Mouse (Mus musculus) gonadal fat pad, adult 2 months (tissue): ENCODE results near the gene Csrp1. TPM values are rescaled to one million over a fixed set of nuclear protein-coding genes. Genes with fewer than 3 reads are reported as not detected.

Experiments used
- DNase-seq: peaks from one replicate; pipeline ENCODE4 v3.0.0-alpha.2; 2012; ENCODE audit warnings: low read depth
- polyA plus RNA-seq: library from polyadenylated mRNA; depleted of rRNA; stranded (reverse); fragments of >200 nt; gene quantifications from 2 replicates; pipeline ENCODE4 v1.2.3, GENCODE M21; 2012

Gene Csrp1
- polyA plus RNA-seq, 1 experiment, result 472 TPM

DNA sequence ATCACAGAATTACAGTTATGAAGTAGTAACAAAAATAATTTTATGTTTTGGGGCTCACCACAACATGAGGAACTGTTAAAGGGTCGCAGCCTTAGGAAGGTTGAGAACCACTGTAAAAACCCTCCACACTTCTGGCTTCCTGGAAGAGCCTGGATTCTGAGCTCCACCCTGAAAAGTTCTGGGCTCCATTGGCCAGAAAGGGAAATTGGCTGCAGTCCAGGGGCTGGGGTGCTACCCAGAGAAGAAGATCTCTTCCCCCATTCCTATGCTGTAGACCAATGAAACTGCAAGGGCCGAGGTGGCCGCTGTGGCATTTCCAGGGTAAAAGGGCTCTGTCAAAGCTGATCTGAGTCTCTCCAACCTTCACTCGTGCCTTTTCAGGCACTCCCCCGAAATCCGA, 21.8 kb upstream of the Csrp1 start:
- no peak for DNase-seq

DNA sequence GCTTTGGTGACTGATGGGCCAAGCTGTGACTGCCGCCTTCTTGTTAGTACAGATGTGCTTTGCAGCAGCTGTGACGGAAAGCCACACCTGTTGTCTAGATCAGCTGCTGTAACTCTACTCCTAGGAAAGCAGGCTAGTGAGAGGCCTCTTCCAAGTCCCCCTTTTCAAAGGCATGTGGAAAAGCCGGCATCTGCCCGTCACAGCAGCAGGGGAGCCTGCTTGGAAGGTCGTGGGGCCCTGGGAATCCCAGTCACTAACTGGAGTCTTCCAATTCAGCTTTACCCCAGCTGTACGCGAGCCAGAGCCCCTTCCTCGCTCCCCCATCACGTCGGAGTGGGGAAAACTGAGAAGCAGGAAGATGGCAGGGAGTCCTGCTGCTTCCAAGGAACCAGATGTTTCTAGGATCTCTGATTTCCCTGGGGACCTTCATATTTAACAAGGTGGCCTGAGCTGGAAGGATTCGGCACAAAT, 21.4 kb upstream of the Csrp1 start:
- DNase-seq, result no peak

DNA sequence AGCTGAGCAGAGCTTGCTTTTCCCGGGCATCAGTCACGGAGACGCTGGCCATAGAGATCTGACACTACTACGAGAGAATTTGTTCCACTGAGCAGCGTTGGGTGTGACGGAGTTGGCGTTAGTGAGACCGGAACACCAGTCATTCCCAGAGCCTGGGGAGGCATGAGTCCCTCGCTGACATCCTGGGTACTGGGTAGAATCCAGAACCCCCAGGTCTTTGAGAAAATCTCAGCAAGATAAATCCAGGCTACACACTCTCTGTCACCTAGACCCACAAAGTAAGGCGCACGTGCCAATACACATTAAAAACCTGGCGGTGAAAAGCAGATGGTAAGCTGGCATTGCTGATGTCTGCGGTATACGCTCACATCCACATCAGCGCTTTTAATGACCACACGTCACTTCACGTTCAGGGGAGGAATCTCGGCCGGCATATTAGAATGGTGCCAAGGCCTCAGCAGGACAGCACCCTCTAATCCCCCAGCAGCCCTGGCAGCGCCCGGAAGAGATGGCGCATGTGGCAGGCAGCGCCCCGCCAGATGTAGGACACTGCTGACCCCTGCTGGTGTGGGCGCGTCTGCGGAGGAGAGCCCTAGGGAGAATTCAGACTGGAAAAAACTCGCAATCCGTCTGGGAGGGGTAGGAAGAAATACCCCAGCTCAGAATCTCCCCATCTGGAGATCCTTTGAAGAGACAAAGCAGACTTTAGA, 20.7 kb upstream of the Csrp1 start:
- DNase-seq, result no peak

DNA sequence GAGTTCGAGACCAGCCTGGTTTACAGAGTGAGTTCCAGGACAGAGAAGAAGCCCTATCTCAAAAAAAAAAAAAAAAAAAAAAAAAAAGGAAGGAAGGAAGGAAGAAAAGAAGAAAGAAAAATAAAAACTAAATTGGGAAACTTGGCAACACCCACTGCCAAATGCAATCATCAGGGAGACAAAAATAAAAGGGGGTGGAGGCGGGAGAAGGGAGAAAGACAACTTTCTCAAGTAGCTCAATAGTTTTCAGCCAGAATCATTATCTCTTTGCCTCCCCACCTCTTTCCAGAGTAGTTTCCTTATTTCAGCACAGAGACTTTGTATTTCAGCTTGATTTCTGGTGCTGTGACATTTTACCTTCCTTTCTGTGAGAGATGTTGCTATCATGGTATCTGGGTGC, 20.0 kb upstream of the Csrp1 start:
- DNase-seq, result no peak

DNA sequence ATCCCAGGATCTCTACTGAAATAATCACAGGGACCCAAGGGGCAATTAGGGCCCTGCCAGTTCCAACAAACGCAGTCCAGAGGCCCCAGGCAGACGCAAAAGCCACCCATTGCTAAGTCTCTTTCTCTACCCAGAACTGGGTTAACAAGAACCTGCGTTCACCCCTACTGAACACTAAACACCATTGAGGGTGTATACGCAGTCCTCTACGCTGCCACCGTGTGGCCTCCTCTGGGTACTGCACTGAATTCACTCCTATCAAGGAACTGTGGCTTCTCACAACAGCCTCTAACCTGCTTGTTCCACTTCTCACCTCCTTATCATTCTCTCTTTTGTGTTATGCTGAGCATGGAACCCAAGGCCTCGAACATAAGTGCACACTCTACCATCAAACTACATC, 19.3 kb upstream of the Csrp1 start:
- no peak for DNase-seq

DNA sequence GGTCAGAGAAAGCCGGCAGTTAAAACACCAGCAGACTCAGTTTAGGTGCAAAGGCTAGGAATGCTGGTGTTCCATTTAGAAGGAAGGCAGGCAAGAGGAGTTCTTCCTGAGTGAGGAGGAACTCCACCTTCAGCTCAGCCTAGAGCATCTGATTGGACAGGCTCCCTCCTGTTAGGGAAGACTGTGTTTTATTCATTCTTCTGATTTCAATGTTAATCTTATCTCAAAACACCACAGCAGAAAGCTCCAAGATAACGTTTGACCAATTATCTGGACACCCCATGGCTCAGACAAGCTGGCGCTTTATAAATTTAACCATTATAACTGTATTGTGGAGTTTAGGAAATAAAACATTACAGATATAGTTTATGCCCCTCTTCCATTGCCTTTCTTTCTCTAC, 18.5 kb upstream of the Csrp1 start:
- no peak for DNase-seq

DNA sequence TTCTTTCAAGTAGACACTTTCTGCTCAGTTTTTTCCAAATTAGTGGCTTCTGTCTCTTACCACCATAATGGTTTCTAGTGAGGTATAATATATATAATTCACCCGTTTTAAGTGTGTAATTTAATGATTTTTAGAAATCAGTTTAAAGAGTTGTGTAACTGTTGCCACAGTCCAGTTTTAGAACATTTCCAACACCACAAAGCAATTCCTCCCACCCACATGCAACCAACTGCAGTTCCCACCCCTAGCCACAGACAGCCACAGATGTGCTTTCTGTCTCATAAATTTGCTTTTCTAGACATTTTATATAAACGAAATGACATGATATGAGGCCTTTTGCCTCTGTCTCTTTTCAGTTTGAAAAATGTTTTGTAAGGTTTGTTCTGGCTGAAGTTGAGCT, 17.1 kb upstream of the Csrp1 start:
- DNase-seq, result no peak

DNA sequence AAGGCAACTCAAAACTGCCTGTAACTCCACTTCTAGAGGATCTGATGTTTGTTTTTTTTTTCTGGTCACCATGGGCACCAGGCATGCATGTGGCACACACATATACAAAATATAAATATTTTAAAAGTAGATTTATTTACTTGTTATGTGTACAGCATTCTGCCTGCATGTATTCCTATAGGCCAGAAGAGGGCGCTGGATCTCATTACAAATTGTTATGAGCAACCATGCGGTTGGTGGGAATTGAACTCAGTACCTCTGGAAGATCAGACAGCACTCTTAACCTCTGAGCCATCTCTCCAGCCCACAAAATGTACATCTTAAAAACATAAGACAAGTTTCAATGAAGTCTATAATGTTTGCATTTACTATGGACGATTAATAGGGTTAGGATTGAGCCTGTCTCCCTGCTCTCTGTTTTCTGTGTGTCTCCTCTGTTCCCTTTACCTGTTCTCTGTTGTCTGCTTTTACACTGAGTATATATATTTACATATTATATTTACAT, 15.5 kb upstream of the Csrp1 start:
- no peak for DNase-seq

DNA sequence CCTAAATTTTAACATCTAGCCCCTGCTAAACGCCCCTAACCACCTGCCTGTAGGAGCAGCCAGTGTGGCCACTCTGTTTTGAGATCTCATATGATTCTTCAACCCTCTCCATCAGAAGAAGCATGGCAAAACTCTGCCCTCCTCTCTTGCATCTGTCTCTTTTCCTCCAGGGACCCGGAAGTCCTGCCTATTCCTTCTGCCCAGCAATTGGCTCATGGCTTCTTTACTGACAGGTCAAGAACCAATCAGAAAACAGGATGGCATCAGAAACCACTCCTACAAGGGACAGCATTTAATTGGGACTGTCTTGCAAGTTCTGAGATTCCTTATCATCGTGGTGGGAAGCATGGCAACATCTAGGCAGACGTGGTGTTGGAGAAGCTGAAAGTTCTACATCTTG, 11.5 kb upstream of the Csrp1 start:
- no peak for DNase-seq

DNA sequence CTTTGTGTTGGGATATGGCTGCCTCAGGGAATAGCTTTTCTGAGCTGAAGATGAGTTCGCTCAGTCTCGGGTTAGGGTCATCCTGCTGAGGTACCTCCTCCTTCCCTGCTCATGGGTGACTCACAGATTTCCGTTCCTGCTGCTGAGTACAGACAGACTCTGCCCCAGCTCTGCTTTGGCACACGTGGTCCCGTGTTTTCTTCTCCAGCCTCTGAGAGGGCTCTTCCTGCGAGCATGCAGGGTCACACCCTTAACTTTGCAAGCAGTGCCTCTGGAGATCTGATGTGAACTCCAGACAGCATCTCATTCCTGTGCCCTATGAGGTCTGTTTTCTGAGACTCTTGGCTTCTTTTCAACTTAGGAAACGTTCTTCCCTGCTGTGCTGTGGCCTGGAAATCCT, 8.7 kb upstream of the Csrp1 start:
- DNase-seq, result no peak

DNA sequence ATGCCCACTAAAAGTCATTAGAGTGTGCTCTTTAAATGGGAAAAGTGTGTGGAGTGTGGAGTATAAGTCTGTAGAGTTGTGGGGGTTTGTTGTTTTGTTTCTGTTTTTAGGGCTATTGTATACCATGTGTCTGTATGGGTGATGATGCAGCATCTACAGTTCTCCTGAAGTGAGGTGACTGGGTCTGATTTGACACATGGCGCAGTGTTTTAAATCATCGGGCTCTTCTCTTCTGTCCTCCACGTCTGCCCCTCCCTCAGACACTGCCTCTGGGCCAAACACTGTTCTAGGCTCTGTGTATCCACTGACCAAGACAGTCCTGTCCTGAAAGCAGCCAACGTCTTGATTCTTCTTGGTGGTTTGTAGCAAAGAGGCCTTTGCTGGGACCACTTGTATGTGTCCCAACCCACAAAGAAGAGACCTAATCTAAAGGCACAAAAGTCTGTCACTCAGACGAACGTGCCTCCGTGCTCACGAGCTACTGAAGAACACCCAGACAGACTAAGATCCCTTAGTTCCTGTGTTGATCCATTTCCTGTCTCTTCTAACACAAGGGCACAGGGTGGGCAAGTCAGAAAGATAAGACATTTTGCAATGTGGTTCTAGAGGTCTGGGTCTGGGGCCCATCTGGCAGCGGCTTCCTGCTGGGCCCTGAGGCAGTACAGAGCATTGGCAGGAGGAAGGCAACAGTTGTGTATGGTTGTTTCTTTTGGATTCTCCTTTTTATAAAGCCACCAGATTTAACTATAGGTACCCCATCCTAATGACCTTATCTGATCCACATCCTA, 5.6 kb upstream of the Csrp1 start:
- DNase-seq, result no peak

DNA sequence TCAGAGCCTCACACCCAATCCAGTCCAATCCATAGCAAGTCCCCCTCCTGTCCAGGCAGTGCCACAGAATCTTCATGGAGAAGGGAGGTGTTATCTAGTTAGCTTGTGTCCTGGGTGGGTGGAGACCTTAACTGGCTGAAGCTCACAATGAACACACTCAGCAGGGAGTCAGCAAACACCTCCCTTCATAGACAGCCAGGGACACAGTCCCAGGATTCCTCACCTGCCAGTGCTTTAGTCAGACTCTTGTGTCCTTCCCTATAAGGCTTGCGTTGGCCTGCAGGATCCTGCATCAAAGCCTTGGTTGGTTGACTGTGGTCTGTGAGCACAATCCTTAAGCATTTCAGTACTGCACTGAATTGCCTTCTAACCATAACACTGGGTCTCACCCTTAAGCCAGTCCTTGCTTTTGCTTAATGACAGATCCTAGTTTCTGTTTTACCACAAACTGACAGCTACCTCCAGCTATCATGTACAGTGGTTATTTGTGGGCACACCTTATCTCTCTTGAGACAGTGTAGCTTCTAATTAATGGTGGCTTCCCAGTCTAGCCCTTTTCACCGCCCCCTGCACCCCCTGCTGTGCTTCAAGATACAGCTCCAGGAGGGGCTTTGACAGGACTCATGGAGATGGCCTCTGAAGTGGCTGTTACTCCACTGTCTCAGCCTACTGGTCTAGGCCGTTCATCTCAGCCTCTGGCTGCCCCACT, 4.8 kb upstream of the Csrp1 start:
- DNase-seq, result no peak

DNA sequence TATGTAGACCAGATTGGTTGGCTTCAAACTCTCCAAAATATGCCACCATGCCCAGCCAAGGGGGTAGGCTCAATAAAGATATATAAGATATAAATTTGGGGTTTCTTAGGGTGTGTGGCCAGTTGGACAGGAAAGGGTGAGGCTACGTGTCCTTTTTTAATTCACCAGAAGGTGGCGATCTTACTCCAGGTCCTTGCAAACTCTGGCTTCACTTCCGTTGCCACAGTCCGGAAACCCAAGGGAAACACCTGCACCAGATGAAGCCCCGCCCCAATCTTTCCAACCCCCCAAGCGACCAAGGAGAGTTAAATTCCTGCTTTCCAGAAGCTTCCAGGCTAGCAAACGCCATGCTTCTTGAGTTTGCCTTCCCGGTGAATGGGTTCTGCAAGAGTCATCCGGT, 375 bp upstream of the Csrp1 start:
- DNase-seq, result no peak

DNA sequence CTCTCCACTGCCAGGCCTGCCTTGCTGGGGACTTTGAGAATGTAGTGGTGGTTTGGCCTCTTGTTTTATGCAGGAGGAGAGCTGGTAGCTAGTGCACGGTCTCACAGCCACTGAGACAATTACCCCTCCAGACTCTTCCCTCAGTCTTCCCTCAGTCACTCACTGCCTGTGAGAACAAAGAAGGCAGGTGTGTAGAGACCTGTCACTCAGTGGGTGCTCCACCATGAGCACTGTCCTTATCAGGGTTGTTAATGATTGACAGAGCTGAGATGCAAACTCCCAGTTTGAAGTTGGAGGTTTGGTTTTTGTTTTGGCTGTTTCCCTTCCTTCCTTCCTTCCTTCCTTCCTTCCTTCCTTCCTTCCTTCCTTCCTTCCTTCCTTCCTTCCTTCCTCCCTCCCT, 3.2 kb downstream of the Csrp1 start:
- no peak for DNase-seq

DNA sequence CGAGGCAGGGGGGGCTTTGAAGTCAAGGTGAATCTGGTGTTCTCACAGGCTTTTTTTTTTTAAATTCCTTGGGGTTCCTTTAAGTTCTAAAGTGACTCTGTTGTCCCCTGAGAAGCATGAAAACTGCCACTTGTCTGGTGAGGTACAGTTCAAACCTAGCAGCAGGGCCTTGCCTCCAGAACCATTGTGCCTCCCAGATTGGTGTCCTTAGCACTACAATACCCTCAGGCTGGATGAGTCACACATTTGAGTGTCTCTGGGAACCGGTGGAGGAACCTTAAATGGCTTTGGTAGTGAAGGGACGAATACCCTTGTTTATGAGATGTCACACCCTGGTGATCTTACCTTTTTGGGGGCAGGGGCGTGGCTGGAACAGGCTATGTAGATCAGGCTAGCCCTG, 4.3 kb downstream of the Csrp1 start:
- no peak for DNase-seq

DNA sequence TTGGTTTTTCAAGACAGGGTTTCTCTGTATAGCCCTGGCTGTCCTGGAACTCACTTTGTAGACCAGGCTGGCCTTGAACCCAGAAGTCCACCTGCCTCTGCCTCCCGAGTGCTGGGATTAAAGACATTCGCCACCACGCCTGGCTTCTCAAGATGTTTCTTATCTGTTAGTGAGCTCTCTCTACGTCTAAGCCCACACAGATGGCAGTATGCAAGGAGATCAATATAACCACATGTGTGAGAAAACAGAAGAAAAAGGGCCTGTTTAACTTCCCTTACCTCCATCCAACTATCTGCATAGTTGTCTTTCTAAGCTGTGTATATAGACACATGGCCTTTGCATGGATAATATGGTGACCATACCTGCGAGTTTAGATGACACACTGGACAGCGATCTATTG, 5.5 kb downstream of the Csrp1 start:
- no peak for DNase-seq

DNA sequence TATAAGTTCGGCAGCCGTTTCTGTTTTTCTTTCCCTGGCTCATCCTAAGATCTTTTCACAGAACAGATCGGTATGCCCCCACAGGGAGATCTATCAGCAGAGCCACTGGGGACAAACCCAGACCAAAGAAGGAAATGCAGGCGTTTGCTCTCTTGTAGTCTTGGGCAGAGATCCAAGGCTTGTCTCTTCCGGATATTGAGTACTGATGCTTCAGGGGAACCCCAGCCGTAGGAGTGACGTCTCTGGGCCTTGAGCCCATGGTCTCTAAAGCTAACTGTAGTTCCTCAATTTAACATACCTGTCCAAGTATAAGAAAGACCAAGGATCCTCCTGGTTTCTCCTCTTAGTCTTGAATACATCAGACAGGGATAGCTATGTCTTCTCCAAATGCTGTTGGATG, 6.1 kb downstream of the Csrp1 start:
- DNase-seq, result no peak

DNA sequence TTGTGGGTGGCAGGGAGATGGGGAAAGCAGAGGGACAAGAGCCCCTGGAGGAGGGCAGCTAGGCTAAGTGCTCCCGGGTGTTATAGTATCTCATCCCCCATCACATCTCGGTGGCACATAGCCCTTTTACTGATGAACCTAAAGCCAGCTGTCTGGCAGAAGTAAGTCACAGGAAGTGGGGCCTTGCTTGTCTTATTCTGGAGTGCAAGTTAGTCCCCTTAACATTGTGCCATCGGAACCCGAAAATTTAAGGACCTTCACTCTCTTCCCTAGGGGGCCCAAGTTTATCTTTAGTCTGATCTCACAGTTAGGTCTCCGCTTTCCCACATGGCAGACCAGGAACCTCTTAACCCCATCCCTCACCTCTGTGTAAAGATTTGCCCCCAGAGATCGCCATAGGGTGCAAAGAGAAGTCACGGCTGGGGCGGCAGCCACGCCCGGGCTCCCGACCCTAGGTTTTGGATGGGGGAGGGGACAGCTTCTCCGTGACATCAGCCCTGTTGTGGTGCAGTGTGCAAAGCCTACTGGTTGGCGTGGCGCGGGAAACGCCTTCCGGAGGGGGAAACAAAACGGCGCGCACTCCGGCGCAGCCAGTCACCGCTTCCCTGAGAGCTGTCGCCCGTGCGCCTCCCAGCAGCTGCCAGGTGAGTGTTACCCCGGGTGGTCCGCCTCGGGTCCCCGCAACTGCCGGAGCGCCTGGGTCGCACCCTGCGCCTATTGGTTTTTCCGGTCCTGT, 8.9 kb downstream of the Csrp1 start:
- no peak for DNase-seq

DNA sequence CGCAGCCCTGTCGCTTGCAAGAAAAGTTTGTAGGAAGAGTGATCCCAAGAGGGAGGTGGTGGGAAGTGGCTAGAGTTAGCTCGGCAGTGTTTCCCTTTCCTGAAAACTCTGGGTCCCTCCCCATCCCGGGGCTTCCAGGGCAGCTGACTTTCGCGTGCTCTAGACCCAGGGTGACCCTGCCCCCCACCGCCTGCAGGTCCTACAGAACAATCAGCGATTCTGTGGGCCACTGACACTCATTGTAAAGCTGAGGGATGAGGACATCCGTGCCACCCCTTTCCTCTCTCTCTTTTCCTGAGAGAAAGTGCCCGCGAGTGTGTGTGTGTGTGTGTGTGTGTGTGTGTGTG, 9.5 kb downstream of the Csrp1 start:
- no peak for DNase-seq

DNA sequence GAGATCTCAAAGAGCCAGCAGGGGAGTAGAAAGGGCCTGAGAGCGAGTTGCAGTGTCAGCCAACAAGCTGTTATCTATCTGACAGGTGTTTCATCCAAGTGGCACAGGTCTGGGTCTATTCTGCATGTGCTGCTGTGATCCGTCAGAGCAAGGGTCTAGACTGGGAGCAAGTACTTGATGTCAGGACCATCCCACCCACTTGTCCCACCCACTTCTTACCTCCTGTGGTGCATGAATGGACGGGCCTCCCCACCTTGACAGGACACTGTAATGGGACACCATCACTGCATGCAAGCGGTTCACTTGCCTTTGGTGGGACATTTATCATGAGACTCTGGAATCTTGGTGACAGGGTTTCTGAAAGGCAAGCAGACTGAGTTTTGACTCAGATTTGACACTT, 10.0 kb downstream of the Csrp1 start:
- no peak for DNase-seq

DNA sequence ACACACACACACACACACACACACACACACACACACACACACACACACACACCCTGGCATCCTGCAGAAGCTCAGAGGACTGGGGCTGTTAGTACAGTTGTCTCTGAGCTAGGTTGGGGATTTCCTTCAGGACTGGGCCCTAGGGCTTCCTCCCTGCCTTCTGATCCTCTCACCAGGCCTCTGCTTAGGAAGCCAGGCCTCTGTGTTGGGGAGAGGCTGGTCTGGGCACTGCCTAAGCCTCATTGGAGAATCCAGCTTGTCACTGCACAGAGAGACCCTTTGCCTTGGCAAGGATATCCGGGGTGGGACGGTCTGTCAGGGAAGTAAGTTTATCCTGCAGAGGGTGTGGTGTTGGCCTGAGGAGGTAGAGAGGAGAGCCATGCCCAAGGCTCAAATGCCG, 10.4 kb downstream of the Csrp1 start:
- no peak for DNase-seq

DNA sequence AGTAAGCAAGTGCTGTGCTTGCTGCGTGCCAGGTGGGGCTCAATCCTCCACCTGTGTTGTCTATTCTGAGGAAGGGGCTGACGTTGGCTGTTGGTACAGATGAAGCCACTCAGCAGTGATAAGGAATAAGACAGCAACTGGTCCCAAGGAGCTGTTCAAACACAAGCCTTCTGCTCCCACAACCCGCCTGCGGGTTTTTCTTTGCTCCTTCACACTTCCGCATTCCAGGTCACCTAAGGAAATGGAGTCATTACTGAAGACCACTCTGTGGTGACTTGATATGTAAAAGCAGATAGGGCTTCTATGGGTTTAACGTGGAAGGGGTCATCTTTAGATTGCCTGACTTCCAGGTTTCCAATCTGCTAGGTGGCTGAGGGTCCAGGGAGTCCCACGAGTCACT, 11.5 kb downstream of the Csrp1 start:
- no peak for DNase-seq
